Mouse (Mus musculus): ENCODE results near the gene Tnfaip6.

DNA sequence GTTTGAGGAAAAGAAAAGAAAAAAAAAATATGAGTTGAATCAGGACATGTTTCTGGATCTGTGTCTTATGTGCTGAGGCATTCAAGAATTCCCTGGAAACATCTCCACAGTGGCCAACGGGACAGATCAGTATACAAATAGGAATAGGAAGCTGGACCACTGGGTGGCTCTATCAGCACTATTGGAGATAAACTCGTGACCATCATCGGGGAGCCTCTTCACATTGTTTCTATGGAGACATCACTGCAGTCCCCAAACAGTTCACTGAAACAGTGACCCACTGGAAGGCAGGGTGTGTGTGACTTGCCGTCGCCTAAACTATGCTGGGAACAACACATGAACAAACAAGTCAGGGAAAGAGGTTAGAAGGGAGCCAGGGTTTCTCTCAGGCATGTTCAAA lies 4.9 kb downstream of the Tnfaip6 start:
- no peak for TF ChIP-seq CTCF (IDR thresholded peaks at IDR 0.05; ENCODE audit: insufficient read depth, low read depth, low read length)
- TF ChIP-seq POLR2A (IDR thresholded peaks at IDR 0.05; ENCODE audit: insufficient read depth, low read depth, low read length), result no peak
